Mouse (Mus musculus) thymus, adult 2 months (tissue): ENCODE results near the gene Parvb. TPM values are rescaled to one million over a fixed set of nuclear protein-coding genes. Genes with fewer than 3 reads are reported as not detected.

ENCODE experiments used
- DNase-seq: peaks from one replicate; pipeline ENCODE4 v3.0.0; 2021
- H3K27ac ChIP-seq: fragments of 200-500 bp; 2 replicates; pipeline ENCODE4 v1.5.1; 2012; ENCODE audit warnings: low read length, control low read depth; ENCODE audit not compliant: control insufficient read depth, insufficient read depth
- H3K27me3 ChIP-seq: fragments of 200-500 bp; 2 replicates; pipeline ENCODE4 v1.6.1; 2012; ENCODE audit warnings: mild to moderate bottlenecking, low read length, moderate library complexity, mixed read lengths; ENCODE audit not compliant: control insufficient read depth, insufficient read depth
- H3K36me3 ChIP-seq: fragments of 200-500 bp; 2 replicates; pipeline ENCODE4 v1.6.1; 2012; ENCODE audit warnings: mild to moderate bottlenecking, low read length, moderate library complexity; ENCODE audit not compliant: control insufficient read depth, insufficient read depth
- H3K4me1 ChIP-seq: fragments of 200-500 bp; replicated peaks from 2 replicates; pipeline ENCODE4 v1.6.1; 2012; ENCODE audit warnings: low read length; ENCODE audit not compliant: control insufficient read depth, insufficient read depth
- H3K4me3 ChIP-seq: fragments of 200-500 bp; 2 replicates; pipeline ENCODE4 v1.5.1; 2012; ENCODE audit warnings: mild to moderate bottlenecking, low read length, control low read depth, moderate library complexity; ENCODE audit not compliant: control insufficient read depth, insufficient read depth
- CTCF ChIP-seq: fragments of 200-500 bp; IDR thresholded peaks from 2 replicates; pipeline ENCODE4 v1.5.1; 2012; ENCODE audit warnings: mild to moderate bottlenecking, control low read depth, low read length, moderate library complexity, borderline replicate concordance; ENCODE audit not compliant: control insufficient read depth, poor library complexity, insufficient read depth; ENCODE audit errors: extremely low read depth
- POLR2A ChIP-seq: fragments of 200-500 bp; IDR thresholded peaks from 2 replicates; pipeline ENCODE4 v1.6.1; 2012; ENCODE audit warnings: mild to moderate bottlenecking, low read length, control low read depth, moderate library complexity; ENCODE audit not compliant: control insufficient read depth, poor library complexity, insufficient read depth; ENCODE audit errors: extremely low read depth
- WGBS: fragments of 180-500 bp; shearing (Covaris S2); methylation state at CpG from one replicate; pipeline ENCODE4 v1.1.7; 2018; 5-methylcytosine and 5-hydroxymethylcytosine counted together
- polyA plus RNA-seq: library from polyadenylated mRNA; depleted of rRNA; stranded (reverse); fragments of >200 nt; gene quantifications from 2 replicates; pipeline ENCODE4 v1.2.3, GENCODE M21; 2012

The Parvb gene
- polyA plus RNA-seq, 1 experiment: 6.8 TPM

GRCm38 (mm10) chr15:84253757-84254156 lies 21.9 kb downstream of the Parvb start:
- 84% methylated on average over 11 of the region's 11 CpGs for WGBS
- no peak for DNase-seq
- Histone ChIP-seq H3K27ac (no peak overlapping the region), H3K4me1 (no peaks in the 10 kb centered on the region), H3K27me3 (no peaks in the 10 kb centered on the region), H3K4me3 (no peak overlapping the region), H3K36me3 (no peaks in the 10 kb centered on the region)
- TF ChIP-seq POLR2A (no peak), CTCF (no peak)

GRCm38 (mm10) chr15:84254387-84254786 lies 22.5 kb downstream of the Parvb start:
- no peak overlapping the region for H3K27ac ChIP-seq
- H3K4me1 ChIP-seq: no peaks in the 10 kb centered on the region
- TF ChIP-seq CTCF (no peak), POLR2A (no peak)
- WGBS: 85% methylated on average over 8 of the region's 8 CpGs
- H3K4me3 ChIP-seq: no peak overlapping the region
- no peaks in the 10 kb centered on the region for H3K36me3 ChIP-seq
- H3K27me3 ChIP-seq: no peaks in the 10 kb centered on the region
- no peak for DNase-seq

- H3K36me3 ChIP-seq: no peaks in the 10 kb centered on the region
- no peaks in the 10 kb centered on the region for H3K27me3 ChIP-seq
- DNase-seq: no peak
- 45% methylated on average over 12 of the region's 12 CpGs for WGBS
- no peak overlapping the region for H3K27ac ChIP-seq
- no peak overlapping the region for H3K4me3 ChIP-seq
- TF ChIP-seq POLR2A (no peak), CTCF (no peak)
- no peaks in the 10 kb centered on the region for H3K4me1 ChIP-seq
Observed at GRCm38 (mm10) chr15:84256254-84256850, 24.5 kb downstream of the Parvb start.

GRCm38 (mm10) chr15:84256864-84257263 lies 25.0 kb downstream of the Parvb start:
- Histone ChIP-seq H3K36me3 (no peaks in the 10 kb centered on the region), H3K4me3 (no peak overlapping the region), H3K27ac (no peak overlapping the region), H3K27me3 (no peaks in the 10 kb centered on the region), H3K4me1 (no peaks in the 10 kb centered on the region)
- TF ChIP-seq POLR2A (no peak), CTCF (no peak)
- WGBS: 32% methylated on average over 5 of the region's 5 CpGs
- DNase-seq: no peak

- no peaks in the 10 kb centered on the region for H3K4me1 ChIP-seq
- H3K27ac ChIP-seq: no peak overlapping the region
- DNase-seq: no peak
- H3K27me3 ChIP-seq: no peaks in the 10 kb centered on the region
- WGBS: 97% methylated on average over 9 of the region's 9 CpGs
- TF ChIP-seq POLR2A (no peak), CTCF (no peak)
- H3K4me3 ChIP-seq: no peak overlapping the region
- no peaks in the 10 kb centered on the region for H3K36me3 ChIP-seq
Observed at GRCm38 (mm10) chr15:84258602-84259355, 26.9 kb downstream of the Parvb start.

GRCm38 (mm10) chr15:84260123-84260822 lies 28.4 kb downstream of the Parvb start:
- Histone ChIP-seq H3K27ac (no peak overlapping the region), H3K36me3 (no peaks in the 10 kb centered on the region), H3K4me1 (no peaks in the 10 kb centered on the region), H3K27me3 (no peaks in the 10 kb centered on the region), H3K4me3 (no peak overlapping the region)
- 37% methylated on average over 22 of the region's 22 CpGs for WGBS
- peak; percentile 72 for DNase-seq
- TF ChIP-seq POLR2A (no peak), CTCF (peak; percentile 84; the same call in 1 of the 2 replicates)
